Mouse (Mus musculus) MEL (cell line): ENCODE measurements around the gene Vopp1. TPM values are rescaled to one million over a fixed set of nuclear protein-coding genes. Genes with fewer than 3 reads are reported as not detected.

ENCODE experiments used
- DNase-seq: peaks from one replicate; pipeline ENCODE4 v3.0.0; 2011; ENCODE audit warnings: low read depth, low spot score
- H3K27ac ChIP-seq: 2 replicates; pipeline ENCODE4 v1.5.1; 2012; ENCODE audit warnings: low read depth, mild to moderate bottlenecking, control low read depth, low read length, moderate library complexity; ENCODE audit not compliant: control insufficient read depth
- H3K27me3 ChIP-seq, 2 experiments: fragments of 150-350 bp in 1 of 2; sonication (generic) in 1 of 2; 2 replicates each; pipeline ENCODE4 v1.6.1; 2012; ENCODE audit warnings: low read length in 2 of 2, mild to moderate bottlenecking in 2 of 2, improper control_type of control experiment in 1 of 2, moderate library complexity in 1 of 2; ENCODE audit not compliant: insufficient read depth in 2 of 2, control insufficient read depth in 1 of 2
- H3K36me3 ChIP-seq, 2 experiments: 2 replicates each; pipeline ENCODE4 v1.6.1; 2012 to 2014; ENCODE audit warnings: low read length in 2 of 2, improper control_type of control experiment in 1 of 2, inconsistent platforms in 1 of 2, mild to moderate bottlenecking in 1 of 2; ENCODE audit not compliant: insufficient read depth in 2 of 2, control insufficient read depth in 1 of 2
- H3K4me1 ChIP-seq, 2 experiments: fragments of 150-350 bp in 1 of 2; sonication (generic) in 1 of 2; 2 replicates each; pipeline ENCODE4 v1.6.1; 2012; ENCODE audit warnings: low read length in 2 of 2, improper control_type of control experiment in 1 of 2, mild to moderate bottlenecking in 1 of 2; ENCODE audit not compliant: insufficient read depth in 2 of 2, control insufficient read depth in 1 of 2
- H3K4me3 ChIP-seq, 2 experiments: fragments of 150-350 bp in 1 of 2; sonication (generic) in 1 of 2; 2 replicates each; pipeline ENCODE4 v1.5.1; 2012; ENCODE audit warnings: low read depth in 2 of 2, low read length in 2 of 2, mild to moderate bottlenecking in 2 of 2, moderate library complexity in 2 of 2, control low read depth in 1 of 2, improper control_type of control experiment in 1 of 2; ENCODE audit not compliant: control insufficient read depth in 1 of 2, insufficient read depth in 1 of 2
- H3K79me2 ChIP-seq: 2 replicates; pipeline ENCODE4 v1.6.1; 2012; ENCODE audit warnings: mild to moderate bottlenecking, low read length, moderate library complexity; ENCODE audit not compliant: control insufficient read depth, poor library complexity, insufficient read depth
- H3K9ac ChIP-seq: 2 replicates; pipeline ENCODE4 v1.6.1; 2012; ENCODE audit warnings: low read depth, mild to moderate bottlenecking, control low read depth, low read length, moderate library complexity; ENCODE audit not compliant: control insufficient read depth, poor library complexity, severe bottlenecking
- H3K9me3 ChIP-seq: fragments of 150-350 bp; sonication (generic); replicated peaks from 2 replicates; pipeline ENCODE4 v1.6.1; 2012; ENCODE audit warnings: mild to moderate bottlenecking, low read length, improper control_type of control experiment, moderate library complexity; ENCODE audit not compliant: insufficient read depth
- BHLHE40 ChIP-seq: IDR thresholded peaks from 2 replicates; pipeline ENCODE4 v1.6.1; 2012; ENCODE audit warnings: low read depth, mild to moderate bottlenecking, inconsistent platforms, low read length, improper control_type of control experiment, borderline replicate concordance
- CHD2 ChIP-seq: IDR thresholded peaks from 2 replicates; pipeline ENCODE4 v1.6.1; 2011; ENCODE audit warnings: low read length, improper control_type of control experiment
- CTCF ChIP-seq, 3 experiments: IDR thresholded peaks in 2 of 3; conservative IDR thresholded peaks in 1 of 3; 2 replicates each; pipeline ENCODE4 v1.5.1; 2011 to 2012; ENCODE audit warnings: low read length in 3 of 3, low read depth in 2 of 3, mild to moderate bottlenecking in 2 of 3, improper control_type of control experiment in 1 of 3, inconsistent platforms in 1 of 3, mixed read lengths in 1 of 3, moderate library complexity in 1 of 3; ENCODE audit not compliant: control insufficient read depth in 1 of 3, insufficient read depth in 1 of 3, poor library complexity in 1 of 3, severe bottlenecking in 1 of 3
- E2F4 ChIP-seq: IDR thresholded peaks from 2 replicates; pipeline ENCODE4 v1.6.1; 2011; ENCODE audit warnings: low read depth, low read length, improper control_type of control experiment, borderline replicate concordance
- EP300 ChIP-seq, 2 experiments: IDR thresholded peaks; 2 replicates each; pipeline ENCODE4 v1.6.1; 2011; ENCODE audit warnings: improper control_type of control experiment in 2 of 2, low read length in 2 of 2, low read depth in 1 of 2, mild to moderate bottlenecking in 1 of 2
- ETS1 ChIP-seq: IDR thresholded peaks from 2 replicates; pipeline ENCODE4 v1.6.1; 2012; ENCODE audit warnings: low read depth, mild to moderate bottlenecking, inconsistent platforms, low read length, improper control_type of control experiment, moderate library complexity
- HCFC1 ChIP-seq: IDR thresholded peaks from 2 replicates; pipeline ENCODE4 v1.6.1; 2012; ENCODE audit warnings: low read depth, mild to moderate bottlenecking, inconsistent platforms, low read length, improper control_type of control experiment, moderate library complexity
- KAT2A ChIP-seq: conservative IDR thresholded peaks from 2 replicates; pipeline ENCODE4 v1.6.1; 2012; ENCODE audit warnings: low read depth, low read length, improper control_type of control experiment, inconsistent platforms
- MAX ChIP-seq: IDR thresholded peaks from 2 replicates; pipeline ENCODE4 v1.6.1; 2011; ENCODE audit warnings: low read length, improper control_type of control experiment
- MXI1 ChIP-seq: IDR thresholded peaks from 2 replicates; pipeline ENCODE4 v1.6.1; 2011; ENCODE audit warnings: mild to moderate bottlenecking, low read depth, low read length, improper control_type of control experiment
- NELFE ChIP-seq: IDR thresholded peaks from 2 replicates; pipeline ENCODE4 v1.6.1; 2011; ENCODE audit warnings: low read depth, low read length, improper control_type of control experiment
- POLR2AphosphoS2 ChIP-seq: IDR thresholded peaks from 2 replicates; pipeline ENCODE4 v1.6.1; 2011; ENCODE audit warnings: low read length, improper control_type of control experiment
- POLR2AphosphoS5 ChIP-seq: IDR thresholded peaks from 2 replicates; pipeline ENCODE4 v1.6.1; 2012; ENCODE audit warnings: low read depth, borderline replicate concordance, mild to moderate bottlenecking, inconsistent platforms, low read length, moderate library complexity, mixed read lengths
- SIN3A ChIP-seq: IDR thresholded peaks from 2 replicates; pipeline ENCODE4 v1.6.1; 2012; ENCODE audit warnings: low read length, improper control_type of control experiment, inconsistent platforms
- SMC3 ChIP-seq: IDR thresholded peaks from 2 replicates; pipeline ENCODE4 v1.6.1; 2011; ENCODE audit warnings: low read depth, low read length, improper control_type of control experiment
- TBP ChIP-seq: IDR thresholded peaks from 2 replicates; pipeline ENCODE4 v1.8.0; 2011; ENCODE audit warnings: low read depth, low read length, improper control_type of control experiment
- TCF12 ChIP-seq: IDR thresholded peaks from 2 replicates; pipeline ENCODE4 v1.6.1; 2014; ENCODE audit warnings: low read depth, mild to moderate bottlenecking, inconsistent platforms, low read length, improper control_type of control experiment, moderate library complexity
- UBTF ChIP-seq: IDR thresholded peaks from 2 replicates; pipeline ENCODE4 v1.6.1; 2012; ENCODE audit warnings: low read depth, mild to moderate bottlenecking, inconsistent platforms, low read length, improper control_type of control experiment, moderate library complexity, borderline replicate concordance; ENCODE audit not compliant: insufficient read depth
- USF1 ChIP-seq: IDR thresholded peaks from 2 replicates; pipeline ENCODE4 v1.6.1; 2014; ENCODE audit warnings: low read depth, mild to moderate bottlenecking, inconsistent platforms, low read length, improper control_type of control experiment, moderate library complexity
- ZKSCAN1 ChIP-seq: IDR thresholded peaks from 2 replicates; pipeline ENCODE4 v1.6.1; 2012; ENCODE audit warnings: low read depth, mild to moderate bottlenecking, inconsistent platforms, low read length, improper control_type of control experiment, moderate library complexity
- ZNF384 ChIP-seq: IDR thresholded peaks from 2 replicates; pipeline ENCODE4 v1.6.1; 2012; ENCODE audit warnings: low read depth, mild to moderate bottlenecking, inconsistent platforms, low read length, improper control_type of control experiment
- polyA plus RNA-seq, 2 experiments: library from polyadenylated mRNA; stranded (reverse) in 1 of 2; unstranded in 1 of 2; fragments of >175 nt in 1 of 2; fragments of >200 nt in 1 of 2; gene quantifications; 2 replicates each; pipeline versions ENCODE4 v1.2.1 to v1.2.4; 2012; ENCODE audit warnings: low replicate concordance in 2 of 2, low read depth in 1 of 2; ENCODE audit not compliant: insufficient read length in 2 of 2, insufficient read depth in 1 of 2, missing spikeins in 1 of 2
- total RNA-seq: library from RNA; depleted of rRNA; stranded (reverse); fragments of 300-350 nt; gene quantifications from 2 replicates; pipeline ENCODE4 v1.2.3, GENCODE M21; 2012

Gene Vopp1
- total and polyA plus RNA-seq, 3 experiments, result 14.2 to 17.0 TPM; not detected in 1

DNA sequence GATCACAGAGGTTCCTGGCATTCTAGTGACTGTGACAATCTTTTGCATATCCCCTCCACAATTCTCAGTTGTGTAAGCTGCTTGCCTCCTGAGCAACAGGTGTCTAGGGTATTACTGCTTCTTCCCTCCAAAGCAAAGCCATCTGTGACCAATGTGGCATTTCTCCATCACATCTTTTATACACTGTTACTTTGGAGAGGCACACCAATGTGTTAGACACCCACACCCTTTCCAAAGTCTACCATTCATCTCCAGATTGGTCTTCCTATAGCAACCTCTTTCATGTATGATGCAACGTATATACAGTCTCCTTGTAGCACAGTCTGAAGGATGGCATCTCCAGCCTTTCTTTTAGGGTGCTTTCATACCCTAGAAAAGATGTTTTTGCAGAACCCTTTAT lies 42.3 kb downstream of the Vopp1 start:
- Histone ChIP-seq H3K9ac (no peak overlapping the region), H3K27ac (no peak overlapping the region), H3K4me1 (peaks cover 0 to 3% of the 10 kb centered on the region in 2 experiments; a peak in 2 of 4 replicates), H3K36me3 (peaks cover 0 to 3% of the 10 kb centered on the region in 2 experiments; a peak in 1 of 4 replicates), H3K9me3 (no peaks in the 10 kb centered on the region), H3K4me3 (no peak overlapping the region), H3K79me2 (no peaks in the 10 kb centered on the region), H3K27me3 (no peaks in the 10 kb centered on the region)
- TF ChIP-seq MAX (no peak), ETS1 (no peak), POLR2AphosphoS5 (no peak), KAT2A (no peak), E2F4 (no peak), EP300 (IDR thresholded peaks at IDR 0.05; ENCODE audit: low read depth in 1 of 2, low read length in 2 of 2) (no peak), NELFE (no peak), SMC3 (no peak), ZNF384 (no peak), HCFC1 (no peak), USF1 (no peak), CHD2 (no peak), BHLHE40 (no peak), SIN3A (no peak)
- DNase-seq, result no peak

DNA sequence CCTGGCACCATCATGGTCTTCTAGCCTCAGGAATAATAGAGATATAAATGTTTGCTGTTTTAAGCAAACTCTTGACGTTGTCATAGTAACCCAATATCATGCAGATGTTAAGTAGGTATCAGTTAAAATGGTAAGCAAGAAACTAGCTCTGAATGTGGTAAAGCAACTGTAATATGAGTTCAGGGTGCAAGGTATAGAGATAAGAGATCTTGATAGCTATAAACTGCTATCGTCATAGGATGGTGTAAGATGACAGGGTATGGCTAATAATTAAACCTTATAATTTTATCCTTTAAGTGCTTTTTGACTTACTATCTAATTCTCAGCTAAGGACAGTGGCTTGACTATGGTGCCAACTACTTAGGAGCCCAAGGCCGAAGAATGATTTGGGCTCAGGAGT lies 44.6 kb downstream of the Vopp1 start:
- no peak for TF ChIP-seq MXI1
- no peak for TF ChIP-seq NELFE
- TF ChIP-seq EP300 (IDR thresholded peaks at IDR 0.05; ENCODE audit: low read depth in 1 of 2, low read length in 2 of 2), result no peak
- TF ChIP-seq POLR2AphosphoS2, result no peak
- TF ChIP-seq, all 39 proteins: peak for 0
- Histone ChIP-seq H3K27me3 (no peaks in the 10 kb centered on the region), H3K36me3 (no peaks in the 10 kb centered on the region), H3K9ac (no peak overlapping the region), H3K4me1 (no peaks in the 10 kb centered on the region), H3K79me2 (no peaks in the 10 kb centered on the region), H3K27ac (no peak overlapping the region), H3K4me3 (no peak overlapping the region), H3K9me3 (no peaks in the 10 kb centered on the region)
- DNase-seq, result no peak

DNA sequence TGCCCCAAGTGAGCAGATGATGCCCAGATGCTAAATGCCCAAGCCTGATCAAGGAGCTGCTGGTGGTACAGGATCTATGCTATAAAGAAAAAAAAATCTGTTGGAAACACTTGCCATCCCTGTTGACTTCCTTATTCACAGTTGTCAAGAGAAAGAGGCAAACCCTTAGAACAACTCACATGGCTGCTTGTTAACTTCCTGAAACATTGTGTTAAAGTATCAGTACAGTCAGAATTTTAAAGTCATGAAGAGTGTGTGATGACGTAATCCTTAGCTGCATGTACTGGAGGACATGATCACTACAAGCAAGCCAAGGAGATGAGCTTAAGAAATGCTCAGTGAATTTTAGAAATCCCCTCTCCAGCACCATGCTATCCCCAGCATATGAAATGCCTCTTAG lies 51.2 kb downstream of the Vopp1 start:
- no peak overlapping the region for H3K9ac ChIP-seq
- no peak for TF ChIP-seq ZKSCAN1
- TF ChIP-seq CTCF (IDR thresholded peaks at IDR 0.05 in 2 of 3, conservative IDR thresholded peaks at IDR 0.05 in 1 of 3; ENCODE audit: control insufficient read depth in 1 of 3, insufficient read depth in 1 of 3, low read depth in 2 of 3, low read length in 3 of 3, poor library complexity in 1 of 3, severe bottlenecking in 1 of 3), result no peak
- no peak for TF ChIP-seq ETS1
- TF ChIP-seq UBTF, result no peak
- no peak for TF ChIP-seq TCF12
- TF ChIP-seq TBP, result no peak
- TF ChIP-seq, all 39 proteins: peak for 0
- H3K9me3 ChIP-seq, result no peaks in the 10 kb centered on the region
- H3K27ac ChIP-seq, result no peak overlapping the region
- peaks cover 0 to 16% of the 10 kb centered on the region in 2 experiments; a peak in 2 of 4 replicates for H3K36me3 ChIP-seq
- H3K4me3 ChIP-seq, result no peak overlapping the region
- H3K4me1 ChIP-seq, result peaks cover 4 to 8% of the 10 kb centered on the region in 2 experiments
- DNase-seq, result no peak
- H3K79me2 ChIP-seq, result no peaks in the 10 kb centered on the region
- H3K27me3 ChIP-seq, result no peaks in the 10 kb centered on the region
